Mouse (Mus musculus): ENCODE measurements around the gene Rpl39. TPM values are rescaled to one million over a fixed set of nuclear protein-coding genes. Genes with fewer than 3 reads are reported as not detected.

Rpl39 gene
- polyA plus RNA-seq (2015; fragmentation: Nextera tagmentation; extraction: Ambion mirVana), result 509 and 532 TPM in 2 replicates

DNA sequence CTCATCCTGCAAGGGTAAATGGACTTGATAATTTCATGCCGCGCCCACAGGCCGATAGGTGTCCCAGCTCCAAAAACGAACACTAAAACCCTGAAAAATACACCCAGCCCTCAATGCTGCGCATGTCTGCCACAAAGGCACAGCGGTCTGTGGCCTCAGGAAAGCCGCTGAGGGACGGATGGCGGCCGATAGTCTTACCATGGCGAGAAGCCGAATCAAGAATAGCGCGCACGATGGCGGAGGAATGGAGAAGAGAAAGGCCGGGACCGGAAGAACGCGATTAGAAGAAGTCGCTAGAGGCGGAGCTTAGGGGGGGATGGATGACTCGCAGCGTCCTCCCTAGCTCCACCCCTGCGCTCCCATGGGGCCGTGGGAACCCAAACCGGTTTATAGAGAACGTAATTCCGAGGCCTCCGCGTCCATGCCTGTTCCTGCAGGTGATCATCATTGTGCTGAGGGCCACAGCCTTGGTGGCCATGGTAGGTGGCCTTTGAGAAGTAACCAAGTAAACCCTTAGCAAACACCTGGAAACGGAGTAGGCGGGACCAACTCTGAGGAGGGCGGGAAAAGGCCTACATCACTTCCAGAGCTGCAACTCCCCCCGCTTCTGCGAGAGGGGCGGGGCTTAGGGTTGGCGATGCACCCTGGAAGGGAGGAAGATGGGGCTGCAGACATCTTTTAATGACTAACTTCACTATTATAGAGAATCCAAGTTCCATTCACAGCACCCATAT lies at the start of gene Rpl39:
Rpl39 (minus strand) TSS at position 476 of the 734 bp plus-strand sequence.
- Histone ChIP-seq H3K4me3 (peak within 1 kb of the TSS; percentile 58), H3K9me3 (no peaks in the 10 kb centered on the region), H3K4me2 (peak within 1 kb of the TSS; percentile 59), H3K27me3 (no peaks in the 10 kb centered on the region), H3K27ac (peak within 1 kb of the TSS; percentile 87), H3K36me3 (peaks cover 11% of the 10 kb centered on the region; the same call in 1 of the 2 replicates), H3K9ac (peak within 1 kb of the TSS; percentile 61), H3K4me1 (no peaks in the 10 kb centered on the region)
- peak; percentile 95 for ATAC-seq (ENCODE audit: borderline replicate concordance, extremely low read depth, low FRiP score, low TSS enrichment)
- WGBS, result 15% methylated on average over 38 of the region's 38 CpGs

DNA sequence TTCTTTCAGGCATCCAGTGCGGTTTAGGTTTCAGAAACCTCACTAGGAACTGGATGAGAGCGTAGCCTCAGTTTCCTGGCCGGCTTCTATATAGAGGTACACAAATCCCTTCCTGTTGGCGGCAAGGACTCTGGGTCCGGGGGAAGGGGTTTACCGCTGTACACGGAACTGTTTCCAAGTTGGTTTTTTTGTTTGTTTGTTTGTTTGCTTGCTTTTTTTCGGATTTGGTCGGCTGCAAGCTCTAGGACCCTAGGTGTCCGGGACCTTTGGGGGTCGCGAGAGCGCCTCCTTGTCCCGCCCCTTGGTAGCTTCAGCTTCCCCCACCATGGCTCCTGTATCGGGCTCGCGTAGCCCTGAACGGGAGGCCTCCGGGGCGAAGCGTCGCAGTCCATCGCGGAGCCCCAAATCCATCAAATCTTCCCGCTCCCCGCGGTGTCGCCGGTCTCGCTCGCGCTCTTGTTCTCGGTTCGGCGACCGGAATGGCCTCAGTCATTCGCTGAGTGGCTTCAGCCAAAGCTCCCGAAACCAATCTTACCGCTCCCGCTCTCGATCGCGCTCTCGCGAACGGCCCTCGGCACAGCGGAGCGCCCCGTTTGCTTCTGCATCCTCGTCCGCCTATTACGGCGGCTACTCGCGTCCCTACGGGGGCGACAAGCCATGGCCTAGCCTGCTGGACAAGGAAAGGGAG lies 41.6 kb upstream of the Rpl39 start, which contains the start of gene Nkap:
Nkap (plus strand) TSS at position 125 of the 688 bp plus-strand sequence.
- Histone ChIP-seq H3K36me3 (no peaks in the 10 kb centered on the region), H3K4me3 (peak within 1 kb of the TSS; percentile 64), H3K27ac (peak within 1 kb of the TSS; percentile 76), H3K4me1 (0 out of 2 replicates have a peak, but pooled peaks cover 8% of the 10 kb centered on the region), H3K9me3 (no peaks in the 10 kb centered on the region), H3K27me3 (no peaks in the 10 kb centered on the region), H3K4me2 (peak within 1 kb of the TSS; percentile 42), H3K9ac (peak within 1 kb of the TSS; percentile 75)
- WGBS, result 9% methylated on average over 58 of the region's 58 CpGs
- peak; percentile 79 for ATAC-seq (ENCODE audit: borderline replicate concordance, extremely low read depth, low FRiP score, low TSS enrichment)

DNA sequence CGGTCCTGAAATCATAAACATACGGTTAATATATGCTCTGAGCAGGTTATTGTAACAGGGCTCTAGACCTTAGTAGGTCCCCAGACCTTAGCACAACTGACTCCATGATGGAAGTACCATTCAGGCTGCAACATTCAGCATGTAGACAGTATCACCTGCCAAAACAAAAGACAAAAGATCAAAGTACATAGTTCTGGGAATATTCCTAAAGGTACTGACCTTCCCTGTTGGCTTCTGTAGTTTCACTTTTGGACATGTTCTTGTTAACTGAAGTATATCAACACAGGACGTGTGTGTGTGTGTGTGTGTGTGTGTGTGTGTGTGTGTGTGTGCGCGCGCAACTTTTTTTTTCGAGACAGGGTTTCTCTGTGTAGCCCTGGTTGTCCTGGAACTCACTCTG lies 40.3 kb upstream of the Rpl39 start:
- WGBS, result 92% methylated on average over 7 of the region's 7 CpGs

DNA sequence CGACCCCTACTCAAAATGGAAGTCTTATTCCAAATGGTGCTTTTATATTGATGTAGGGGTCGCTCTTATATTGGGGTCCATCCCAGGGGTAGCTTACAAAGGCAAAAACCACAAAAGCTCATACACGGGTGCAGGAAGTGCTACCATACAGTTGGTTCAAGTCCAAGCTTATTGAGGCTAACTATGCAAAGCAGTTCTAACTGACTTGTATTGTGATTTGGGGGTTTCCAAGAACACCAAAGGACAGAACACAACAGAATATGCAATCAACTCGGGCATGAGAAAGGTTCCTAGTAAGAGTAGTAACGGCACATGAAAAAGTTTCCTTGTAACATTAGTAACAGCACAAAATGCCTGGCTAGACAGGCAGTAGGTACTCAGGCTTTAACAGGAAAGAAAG lies 35.0 kb upstream of the Rpl39 start:
- Histone ChIP-seq H3K36me3 (no peaks in the 10 kb centered on the region), H3K9me3 (no peaks in the 10 kb centered on the region), H3K27ac (no peak overlapping the region), H3K27me3 (no peaks in the 10 kb centered on the region), H3K4me3 (no peak overlapping the region), H3K9ac (no peak overlapping the region), H3K4me2 (no peak overlapping the region), H3K4me1 (no peaks in the 10 kb centered on the region)
- ATAC-seq (ENCODE audit: borderline replicate concordance, extremely low read depth, low FRiP score, low TSS enrichment), result no peak
- 63% methylated on average over 5 of the region's 5 CpGs for WGBS

More for the DNA sequence above, 40.3 kb upstream of the Rpl39 start:
- H3K27me3 ChIP-seq, result no peaks in the 10 kb centered on the region
- no peak overlapping the region for H3K27ac ChIP-seq
- H3K36me3 ChIP-seq, result no peaks in the 10 kb centered on the region
- 0 out of 2 replicates have a peak, but pooled peaks cover 8% of the 10 kb centered on the region for H3K4me1 ChIP-seq
- H3K4me2 ChIP-seq, result no peak overlapping the region
- no peak overlapping the region for H3K4me3 ChIP-seq
- no peaks in the 10 kb centered on the region for H3K9me3 ChIP-seq
- H3K9ac ChIP-seq, result no peak overlapping the region
- ATAC-seq (ENCODE audit: borderline replicate concordance, extremely low read depth, low FRiP score, low TSS enrichment), result no peak

DNA sequence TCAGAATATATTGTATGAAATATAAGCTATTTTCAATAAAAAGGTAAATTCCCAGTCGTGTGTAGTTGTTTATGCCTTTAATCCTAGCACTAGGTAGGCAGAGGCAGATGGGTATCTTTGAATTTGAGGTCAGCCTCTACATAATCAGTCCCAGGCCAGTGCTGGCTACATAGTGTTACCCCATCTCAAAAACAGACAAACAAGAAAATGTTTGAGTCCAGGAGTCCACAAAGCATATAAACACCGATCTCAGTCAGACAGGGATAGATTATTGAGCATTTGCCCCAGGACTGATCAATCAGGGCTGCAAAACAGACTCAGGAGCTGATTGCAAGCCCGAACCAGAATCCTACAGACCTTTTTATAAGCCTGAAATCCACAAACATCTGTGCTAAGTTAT lies 34.4 kb upstream of the Rpl39 start:
- Histone ChIP-seq H3K27ac (no peak overlapping the region), H3K36me3 (no peaks in the 10 kb centered on the region), H3K4me2 (no peak overlapping the region), H3K4me1 (no peaks in the 10 kb centered on the region), H3K4me3 (no peak overlapping the region), H3K9ac (no peak overlapping the region), H3K9me3 (no peaks in the 10 kb centered on the region), H3K27me3 (no peaks in the 10 kb centered on the region)
- no peak for ATAC-seq (ENCODE audit: borderline replicate concordance, extremely low read depth, low FRiP score, low TSS enrichment)
- 49% methylated on average over 3 of the region's 3 CpGs for WGBS

DNA sequence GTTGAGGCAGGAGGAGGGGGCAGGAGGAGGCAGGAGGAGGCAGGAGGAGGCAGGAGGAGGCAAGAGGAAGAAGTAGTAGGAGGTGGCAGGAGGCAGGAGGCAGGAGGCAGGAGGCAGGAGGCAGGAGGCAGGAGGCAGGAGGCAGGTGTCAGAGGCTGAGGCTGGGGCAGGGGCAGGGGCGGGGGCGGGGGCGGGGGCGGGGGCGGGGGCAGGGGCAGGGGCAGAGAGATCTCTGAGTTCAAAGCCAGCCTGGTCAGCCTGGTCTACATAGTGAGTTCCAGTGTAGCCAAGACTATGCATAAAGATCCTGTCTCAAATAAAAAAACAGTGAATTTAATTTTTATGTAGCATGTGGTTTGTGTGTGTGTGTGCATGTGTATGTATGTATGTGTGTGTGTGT lies 31.9 kb upstream of the Rpl39 start:
- no peak overlapping the region for H3K9ac ChIP-seq
- no peak overlapping the region for H3K4me3 ChIP-seq
- no CpG with 5 or more reads among the region's 5 CpGs for WGBS
- H3K27me3 ChIP-seq, result no peaks in the 10 kb centered on the region
- H3K4me1 ChIP-seq, result no peaks in the 10 kb centered on the region
- no peak overlapping the region for H3K4me2 ChIP-seq
- H3K36me3 ChIP-seq, result no peaks in the 10 kb centered on the region
- no peak for ATAC-seq (ENCODE audit: borderline replicate concordance, extremely low read depth, low FRiP score, low TSS enrichment)
- H3K27ac ChIP-seq, result no peak overlapping the region
- H3K9me3 ChIP-seq, result no peaks in the 10 kb centered on the region

DNA sequence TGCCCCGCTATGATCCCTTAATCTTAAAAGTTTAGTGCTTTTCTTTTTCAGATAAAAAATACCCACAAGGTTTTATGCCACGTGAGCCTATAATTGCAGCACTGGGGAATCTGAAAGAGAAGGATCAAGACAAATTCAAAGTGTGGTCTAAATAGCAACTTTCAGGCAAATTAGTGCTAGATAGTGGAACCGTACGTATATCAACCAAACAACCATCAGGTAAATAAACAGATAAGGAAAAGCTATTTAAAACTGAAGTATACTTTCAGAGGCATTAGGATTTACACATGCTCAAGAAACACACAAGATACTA lies 25.6 kb upstream of the Rpl39 start:
- no peak overlapping the region for H3K4me3 ChIP-seq
- no peaks in the 10 kb centered on the region for H3K4me1 ChIP-seq
- H3K27ac ChIP-seq, result no peak overlapping the region
- no peak for ATAC-seq (ENCODE audit: borderline replicate concordance, extremely low read depth, low FRiP score, low TSS enrichment)
- WGBS, result 66% methylated on average over 4 of the region's 4 CpGs
- H3K9ac ChIP-seq, result no peak overlapping the region
- no peaks in the 10 kb centered on the region for H3K27me3 ChIP-seq
- peak overlapping the region; percentile 31; the same call in 1 of the 2 replicates for H3K4me2 ChIP-seq
- no peaks in the 10 kb centered on the region for H3K36me3 ChIP-seq
- no peaks in the 10 kb centered on the region for H3K9me3 ChIP-seq

DNA sequence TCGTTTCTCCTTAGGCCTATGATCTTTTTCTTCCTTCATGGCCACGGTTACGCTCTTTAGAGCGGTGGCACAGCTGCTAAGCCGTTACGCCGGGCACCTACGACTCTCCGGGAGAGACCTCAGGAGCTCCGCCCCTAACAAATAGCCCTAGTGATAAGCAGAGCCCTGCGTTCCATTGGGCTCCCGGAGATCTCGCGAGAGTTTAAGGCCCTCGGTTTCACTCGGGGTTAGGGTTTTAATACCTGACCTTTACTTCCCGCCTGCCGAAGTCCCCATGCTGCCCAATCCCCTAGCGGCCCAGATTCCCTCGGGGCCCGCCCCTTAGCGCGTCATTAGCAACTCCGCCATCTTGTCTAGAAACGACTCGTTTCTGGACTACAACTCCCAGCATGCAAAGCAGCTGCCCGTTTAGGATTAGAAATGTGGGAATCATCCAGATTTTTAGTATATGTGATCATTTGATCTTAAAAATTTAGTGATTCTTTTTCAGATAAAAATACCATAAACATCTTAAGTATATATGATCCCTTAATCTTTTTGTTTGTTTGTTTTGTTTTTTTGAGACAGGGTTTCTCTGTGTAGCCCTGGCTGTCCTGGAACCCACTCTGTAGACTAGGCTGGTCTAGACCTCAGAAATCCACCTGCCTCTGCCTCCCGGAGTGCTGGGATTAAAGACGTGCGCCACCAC lies 25.1 kb upstream of the Rpl39 start, which contains the start of gene Upf3b:
Upf3b (minus strand) TSS at position 130 of the 688 bp plus-strand sequence.
- ATAC-seq (ENCODE audit: borderline replicate concordance, extremely low read depth, low FRiP score, low TSS enrichment), result peak; percentile 99
- no peaks in the 10 kb centered on the region for H3K4me1 ChIP-seq
- H3K9me3 ChIP-seq, result no peaks in the 10 kb centered on the region
- 12% methylated on average over 29 of the region's 30 CpGs for WGBS
- no peaks in the 10 kb centered on the region for H3K36me3 ChIP-seq
- H3K4me2 ChIP-seq, result peak within 1 kb of the TSS; percentile 59
- peak within 1 kb of the TSS; percentile 58 for H3K4me3 ChIP-seq
- H3K27ac ChIP-seq, result peak within 1 kb of the TSS; percentile 90
- H3K27me3 ChIP-seq, result no peaks in the 10 kb centered on the region
- H3K9ac ChIP-seq, result peak within 1 kb of the TSS; percentile 60

DNA sequence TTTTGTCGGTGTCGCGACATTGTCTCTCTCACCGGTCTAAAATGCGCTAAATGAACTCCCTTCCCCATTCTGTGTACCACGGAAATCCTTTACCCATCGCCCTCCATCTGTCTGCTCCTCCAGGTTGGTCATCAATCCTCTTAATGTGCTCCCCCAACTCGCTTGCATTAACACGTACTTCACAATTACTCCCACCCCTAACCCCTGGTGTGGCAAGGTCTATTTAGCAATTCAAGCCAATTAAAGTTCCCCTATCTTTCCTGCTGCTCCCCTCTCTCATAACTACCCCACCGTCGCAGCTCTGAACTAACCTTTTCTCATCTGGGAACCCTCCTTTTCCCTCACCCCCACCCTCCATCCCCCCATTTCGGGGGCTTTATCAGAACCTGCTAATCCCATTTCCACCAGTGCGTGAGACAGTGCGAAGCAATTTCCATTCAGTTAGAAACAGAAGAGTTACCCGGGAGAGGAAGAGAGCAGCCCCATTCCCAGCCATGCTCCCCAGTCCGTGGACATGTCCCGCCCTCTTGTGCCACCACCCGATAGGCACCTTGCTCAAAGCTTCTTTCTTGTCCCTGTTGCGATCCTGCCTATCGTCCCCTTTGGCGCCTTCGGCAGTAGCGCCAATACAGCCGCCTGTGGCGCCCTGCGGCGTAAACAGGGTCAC lies 24.5 kb upstream of the Rpl39 start:
- Histone ChIP-seq H3K27me3 (no peaks in the 10 kb centered on the region), H3K9ac (peak overlapping the region; percentile 60), H3K4me1 (no peaks in the 10 kb centered on the region), H3K4me2 (peak overlapping the region; percentile 59), H3K27ac (peak overlapping the region; percentile 90), H3K9me3 (no peaks in the 10 kb centered on the region), H3K4me3 (peak overlapping the region; percentile 58), H3K36me3 (no peaks in the 10 kb centered on the region)
- 11% methylated on average over 27 of the region's 27 CpGs for WGBS
- peak; percentile 77 for ATAC-seq (ENCODE audit: borderline replicate concordance, extremely low read depth, low FRiP score, low TSS enrichment)

DNA sequence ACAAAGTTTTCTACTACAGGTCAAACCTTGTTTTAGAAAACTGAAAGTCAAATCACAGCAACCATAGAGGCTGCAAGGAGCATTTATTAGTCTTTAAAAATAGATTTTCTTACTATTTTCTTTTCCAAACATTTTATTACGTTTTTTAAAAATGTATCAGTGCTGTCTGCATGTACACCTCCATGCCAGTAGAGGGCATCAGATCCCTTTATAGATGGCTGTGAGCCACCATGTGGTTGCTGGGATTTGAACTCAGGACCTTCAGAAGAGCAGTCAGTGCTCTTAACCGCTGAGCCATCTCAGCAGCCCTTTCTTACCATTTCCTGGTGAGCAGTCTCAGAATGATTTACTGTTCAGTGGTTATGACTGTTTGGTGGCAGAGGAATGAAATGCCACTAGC lies 18.6 kb upstream of the Rpl39 start:
- no peaks in the 10 kb centered on the region for H3K9me3 ChIP-seq
- ATAC-seq (ENCODE audit: borderline replicate concordance, extremely low read depth, low FRiP score, low TSS enrichment), result no peak
- peaks cover 4% of the 10 kb centered on the region; the same call in 1 of the 2 replicates for H3K36me3 ChIP-seq
- H3K27me3 ChIP-seq, result no peaks in the 10 kb centered on the region
- H3K4me1 ChIP-seq, result no peaks in the 10 kb centered on the region
- H3K9ac ChIP-seq, result no peak overlapping the region
- WGBS, result 77% methylated on average over 2 of the region's 2 CpGs
- H3K4me3 ChIP-seq, result no peak overlapping the region
- H3K27ac ChIP-seq, result no peak overlapping the region
- no peak overlapping the region for H3K4me2 ChIP-seq

DNA sequence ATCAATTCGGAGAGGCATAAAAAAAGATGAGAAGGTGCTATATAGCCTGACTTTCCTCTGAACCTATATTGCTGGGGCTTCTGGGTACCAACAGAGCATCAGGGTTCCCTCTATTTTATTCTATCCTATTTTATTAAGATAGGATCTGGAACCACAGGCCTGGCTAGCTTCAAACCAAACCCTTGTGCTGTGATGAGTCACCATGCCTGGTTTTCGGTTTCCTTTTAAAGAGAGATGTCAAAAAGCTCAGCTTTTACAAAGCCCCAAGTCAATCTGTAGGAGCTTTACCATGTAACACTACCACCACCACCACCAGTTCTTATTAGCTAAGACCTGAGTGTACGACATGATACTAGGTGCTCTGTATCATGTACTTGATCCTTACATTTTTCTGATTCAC lies 13.5 kb upstream of the Rpl39 start:
- no peak overlapping the region for H3K9ac ChIP-seq
- H3K4me2 ChIP-seq, result no peak overlapping the region
- H3K27me3 ChIP-seq, result no peaks in the 10 kb centered on the region
- WGBS, result 86% methylated on average over 3 of the region's 3 CpGs
- H3K4me3 ChIP-seq, result no peak overlapping the region
- no peak overlapping the region for H3K27ac ChIP-seq
- H3K36me3 ChIP-seq, result peaks cover 13% of the 10 kb centered on the region
- no peak for ATAC-seq (ENCODE audit: borderline replicate concordance, extremely low read depth, low FRiP score, low TSS enrichment)
- no peaks in the 10 kb centered on the region for H3K4me1 ChIP-seq
- no peaks in the 10 kb centered on the region for H3K9me3 ChIP-seq
